Mouse (Mus musculus): ENCODE data around the gene Tgfbr3. TPM values are rescaled to one million over a fixed set of nuclear protein-coding genes. Genes with fewer than 3 reads are reported as not detected.

Gene Tgfbr3
- total RNA-seq (2017): 24.6 to 31.2 TPM (median 27.4 TPM) in 3 replicates

DNA sequence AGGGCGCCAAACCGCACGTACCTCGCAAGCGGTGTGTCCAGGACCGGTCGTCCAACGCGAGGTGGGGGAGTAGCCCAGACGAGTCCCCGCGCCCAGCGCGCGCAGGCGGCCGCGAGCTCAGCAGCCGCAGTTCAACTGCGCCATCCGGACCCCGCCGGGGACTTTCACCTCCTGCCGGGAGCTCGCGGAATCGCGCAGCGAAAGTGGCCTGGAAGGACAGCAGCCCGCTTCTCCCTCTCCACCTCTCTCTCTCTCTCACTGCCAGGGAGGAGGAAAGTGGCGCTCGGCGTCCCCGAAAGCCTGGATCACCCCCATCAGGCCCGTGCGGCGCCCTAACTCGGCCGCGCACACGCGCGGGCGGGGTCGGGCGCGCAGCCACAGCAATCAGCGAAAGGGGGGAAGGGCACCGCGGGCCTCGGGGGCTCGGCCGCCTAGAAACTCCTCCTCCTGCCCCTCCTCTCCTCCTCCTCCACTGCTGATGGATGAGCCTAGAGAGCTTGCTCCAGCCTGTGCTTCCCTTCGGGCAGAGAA is at the start of gene Tgfbr3:
Tgfbr3 (minus strand) TSS at position 396 of the 531 bp plus-strand sequence.
- ATAC-seq (replicated peaks; ENCODE audit: insufficient number of reproducible peaks, low FRiP score, low TSS enrichment, poor library complexity, severe bottlenecking): peak; percentile 23

DNA sequence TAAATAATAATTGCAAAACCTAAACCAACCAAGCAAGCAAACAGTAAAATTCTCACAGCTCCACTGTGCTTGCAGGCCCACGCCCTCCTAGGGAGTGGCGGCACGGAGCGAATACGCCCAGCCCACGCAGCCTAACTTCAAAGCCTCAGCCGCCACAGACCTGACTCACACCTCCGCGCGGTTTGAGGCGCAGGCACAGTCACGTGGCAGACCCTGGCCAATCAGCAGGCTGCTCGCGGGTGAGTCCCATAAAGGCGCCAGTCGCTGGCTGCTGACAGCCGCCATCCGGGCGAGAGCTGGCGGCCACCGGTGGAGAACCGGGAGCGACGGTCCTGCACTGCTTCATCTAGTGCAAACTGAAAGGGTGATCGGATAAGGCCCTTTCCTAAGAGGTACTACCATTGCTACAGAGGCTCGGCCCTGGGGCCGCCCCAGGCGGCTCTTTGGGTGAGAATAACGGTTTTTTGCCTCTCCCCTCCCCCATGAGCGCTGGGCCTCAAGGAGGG is 41.5 kb upstream of the Tgfbr3 start, which contains the start of gene Brdt:
Brdt (plus strand) TSS at position 244 of the 506 bp plus-strand sequence.
- ATAC-seq (replicated peaks; ENCODE audit: insufficient number of reproducible peaks, low FRiP score, low TSS enrichment, poor library complexity, severe bottlenecking): no peak

DNA sequence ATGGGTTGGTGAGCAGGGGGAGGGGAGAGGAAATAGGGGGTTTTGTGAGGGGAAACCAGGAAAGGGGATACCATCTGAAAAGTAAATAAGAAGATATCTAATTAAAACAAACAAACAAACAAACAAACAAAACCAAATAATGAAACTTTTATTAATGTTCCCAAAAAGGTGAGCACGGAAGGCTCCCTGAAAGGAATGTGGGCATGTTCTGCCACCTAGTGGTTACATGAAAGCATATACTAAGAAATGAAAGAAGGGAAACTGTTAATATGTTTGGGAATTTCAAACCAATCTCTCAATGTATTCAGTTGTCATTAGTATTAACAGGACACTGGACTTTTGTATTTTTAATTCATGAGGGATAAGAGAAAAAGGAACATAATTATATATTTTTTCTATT is 31.3 kb upstream of the Tgfbr3 start:
- ATAC-seq (replicated peaks; ENCODE audit: insufficient number of reproducible peaks, low FRiP score, low TSS enrichment, poor library complexity, severe bottlenecking): no peak

DNA sequence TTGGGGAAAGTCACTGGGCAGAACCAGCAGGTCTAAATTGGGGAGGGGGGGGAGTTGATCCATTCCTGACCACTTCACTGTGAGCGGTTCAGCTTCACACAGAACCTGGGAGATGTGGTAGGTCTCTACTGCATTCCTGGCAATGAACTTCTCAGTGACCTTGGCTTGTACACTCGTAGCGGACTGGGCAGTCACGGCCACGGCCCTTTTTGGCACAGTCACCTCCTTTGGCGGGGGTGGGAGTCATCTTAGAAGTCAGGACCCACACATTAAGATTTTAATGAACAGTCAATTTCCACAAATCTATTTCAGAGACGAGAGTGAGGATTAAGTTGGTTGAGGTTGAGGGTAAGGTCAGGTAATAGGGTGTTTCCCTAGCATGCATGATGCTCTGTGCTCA is 27.7 kb upstream of the Tgfbr3 start:
- no peak for ATAC-seq (replicated peaks; ENCODE audit: insufficient number of reproducible peaks, low FRiP score, low TSS enrichment, poor library complexity, severe bottlenecking)

DNA sequence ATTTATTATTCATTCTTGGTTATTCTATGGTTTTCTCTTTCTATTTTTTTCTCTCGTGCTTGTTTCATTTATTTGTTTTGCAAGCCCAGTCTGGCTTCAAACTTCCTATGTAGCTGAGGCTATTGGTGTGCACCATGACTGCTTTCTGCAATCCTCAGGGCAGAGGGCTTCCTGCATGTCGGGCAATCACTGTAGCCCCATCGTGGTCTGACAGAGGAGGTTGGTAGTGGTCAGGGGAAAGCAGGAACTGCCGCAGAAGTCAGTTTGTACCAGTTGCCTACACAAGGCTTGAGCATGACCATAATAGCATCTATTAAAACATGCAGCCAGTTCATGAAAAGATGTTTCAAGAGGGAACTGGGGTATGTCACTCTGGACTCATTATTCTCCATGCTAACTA is 18.0 kb upstream of the Tgfbr3 start:
- no peak for ATAC-seq (replicated peaks; ENCODE audit: insufficient number of reproducible peaks, low FRiP score, low TSS enrichment, poor library complexity, severe bottlenecking)

DNA sequence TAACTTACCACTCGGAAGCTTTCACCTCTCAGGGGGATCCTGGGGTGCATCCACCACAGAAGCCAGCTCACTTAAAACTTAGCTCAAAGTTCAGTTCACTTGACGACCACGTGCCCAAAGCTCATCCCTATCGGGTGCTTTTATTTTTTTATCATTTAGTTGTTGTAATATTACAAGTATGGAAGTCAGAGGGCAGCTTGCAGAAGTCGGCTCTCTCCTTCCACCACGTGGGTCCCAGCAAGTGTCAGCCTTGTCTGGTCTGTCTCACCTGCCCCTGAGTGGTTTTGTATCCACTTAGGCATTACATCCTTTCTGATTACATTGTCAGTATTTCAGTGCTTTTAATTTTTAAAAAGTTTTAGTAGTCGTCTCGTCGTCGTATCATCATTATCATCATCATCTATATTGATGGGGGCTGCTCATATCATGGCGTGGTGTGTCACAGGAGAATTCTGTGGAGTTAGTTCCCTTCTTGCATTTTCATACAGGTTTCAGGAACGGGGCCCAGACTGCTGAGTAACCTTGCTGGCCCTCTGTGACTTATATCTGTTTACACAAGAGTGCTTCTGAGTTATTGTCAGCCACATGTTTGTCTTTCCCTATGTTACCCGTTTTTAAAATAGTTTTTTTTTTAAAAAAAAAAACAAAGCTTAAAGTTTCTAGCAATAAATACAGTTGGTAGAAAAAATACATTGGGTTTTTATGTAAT is 14.8 kb upstream of the Tgfbr3 start:
- no peak for ATAC-seq (replicated peaks; ENCODE audit: insufficient number of reproducible peaks, low FRiP score, low TSS enrichment, poor library complexity, severe bottlenecking)

DNA sequence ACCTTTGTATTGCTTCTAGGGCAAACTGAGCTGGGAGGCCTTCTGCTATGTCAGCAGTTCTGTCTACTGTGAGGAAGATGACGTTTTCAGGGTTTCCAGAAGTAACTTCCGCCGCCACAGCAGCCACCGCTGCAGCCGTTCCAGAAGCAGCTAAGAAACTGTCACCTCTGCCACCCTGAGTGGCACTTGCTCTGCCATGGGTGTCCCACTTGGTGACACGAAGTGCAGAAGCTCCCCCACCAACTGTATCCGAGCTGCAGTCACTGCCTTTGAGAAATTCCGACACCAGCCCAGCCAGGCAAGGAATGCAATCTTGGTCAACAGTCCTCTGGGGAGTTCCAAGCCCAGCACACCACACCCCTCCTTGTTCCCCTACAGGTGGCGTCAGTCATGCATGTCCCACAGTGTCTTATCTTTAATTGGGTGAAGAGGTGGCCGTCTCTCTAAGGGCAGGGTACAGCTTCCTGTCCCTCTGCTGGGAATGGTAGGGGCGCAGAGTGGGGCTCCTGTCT is 14.0 kb upstream of the Tgfbr3 start:
- ATAC-seq (replicated peaks; ENCODE audit: insufficient number of reproducible peaks, low FRiP score, low TSS enrichment, poor library complexity, severe bottlenecking): no peak

DNA sequence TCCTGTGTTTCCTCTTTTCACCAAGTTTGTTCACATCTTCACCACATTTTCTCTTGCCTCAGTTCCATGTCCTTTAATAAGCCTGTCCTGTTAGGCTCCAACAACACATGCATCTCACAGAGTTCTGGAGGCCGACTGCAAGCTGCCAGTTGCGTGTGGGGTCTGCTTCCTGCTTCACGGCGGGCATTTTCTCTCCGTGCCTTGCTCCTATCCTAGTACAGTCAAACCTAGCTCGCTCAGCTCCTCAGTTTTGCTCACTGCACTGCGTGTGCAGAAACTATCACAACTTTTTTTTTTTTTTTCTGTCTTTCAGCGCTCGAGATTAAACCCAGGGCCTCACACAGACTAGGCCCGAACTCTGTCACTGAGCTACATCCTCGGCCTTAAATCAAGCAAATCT is 9.4 kb upstream of the Tgfbr3 start:
- no peak for ATAC-seq (replicated peaks; ENCODE audit: insufficient number of reproducible peaks, low FRiP score, low TSS enrichment, poor library complexity, severe bottlenecking)

DNA sequence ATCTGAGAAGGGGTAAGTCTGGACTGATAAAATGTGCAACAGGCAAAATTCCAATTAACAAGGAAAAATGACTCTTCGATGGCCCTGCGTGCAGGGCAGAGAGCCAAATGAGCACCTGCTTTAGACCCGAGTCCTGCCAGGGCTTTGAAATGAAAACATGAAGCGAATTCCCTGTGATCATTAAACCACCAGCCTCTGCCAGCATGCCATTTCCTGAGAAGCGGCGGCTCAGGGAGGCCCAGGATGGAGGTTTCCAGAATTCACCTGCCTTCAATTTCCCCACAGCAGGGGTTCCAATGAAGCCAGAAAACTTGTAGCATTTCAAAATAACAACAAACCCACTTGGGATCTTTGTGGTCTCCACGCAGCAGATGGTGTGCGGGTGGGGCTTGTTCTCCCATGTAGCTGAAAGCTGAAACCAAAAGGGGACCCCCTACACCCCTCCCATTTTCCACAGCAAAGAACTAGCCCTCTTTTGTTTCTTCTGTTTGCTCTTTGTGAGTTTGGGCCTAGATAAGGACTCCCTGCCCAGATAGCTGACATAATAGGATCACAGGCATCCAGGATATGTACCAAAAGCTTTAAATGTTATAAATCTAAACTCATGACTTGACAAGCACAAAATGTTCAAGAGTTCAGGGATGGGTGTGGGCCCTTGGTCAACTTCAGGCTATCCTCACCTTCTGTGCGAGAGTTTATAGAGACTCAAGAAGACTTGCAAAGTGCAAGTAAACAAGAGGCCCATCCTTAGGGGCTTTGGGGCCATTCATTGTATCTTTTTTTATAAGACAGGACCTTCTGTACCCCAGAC is 7.3 kb upstream of the Tgfbr3 start:
- ATAC-seq (replicated peaks; ENCODE audit: insufficient number of reproducible peaks, low FRiP score, low TSS enrichment, poor library complexity, severe bottlenecking): no peak

DNA sequence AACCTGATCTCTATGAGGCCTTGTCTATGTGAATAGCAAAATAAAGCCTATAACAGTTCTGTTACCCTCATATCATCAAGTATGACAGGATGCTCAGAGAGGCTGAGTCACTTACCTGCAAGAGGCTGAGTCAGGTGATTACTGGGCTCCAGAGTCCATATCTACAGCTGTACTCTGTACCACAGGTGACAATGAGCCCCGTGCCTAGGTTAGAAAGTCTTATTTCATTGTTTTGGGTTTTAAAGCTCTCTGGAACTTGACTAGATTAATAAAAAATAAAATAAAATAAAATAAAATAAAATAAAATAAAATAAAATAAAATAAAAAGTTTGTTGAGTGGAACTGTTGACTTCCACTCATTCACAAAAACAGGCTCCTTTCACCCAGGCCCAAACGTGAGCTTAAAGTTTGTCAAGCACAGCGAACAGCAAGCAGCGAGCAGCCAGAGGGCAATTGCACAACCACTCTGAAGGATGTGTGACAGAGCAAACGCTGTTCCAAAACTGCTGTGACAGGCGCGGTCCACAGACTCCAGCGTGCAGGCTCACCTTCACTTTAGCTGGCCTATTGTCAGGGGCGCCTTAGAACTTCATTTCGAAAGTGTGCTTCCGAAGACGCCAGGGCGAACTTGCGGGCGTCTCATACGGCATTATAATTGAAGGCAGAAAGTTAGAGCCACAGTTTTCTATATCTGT is 6.5 kb upstream of the Tgfbr3 start:
- no peak for ATAC-seq (replicated peaks; ENCODE audit: insufficient number of reproducible peaks, low FRiP score, low TSS enrichment, poor library complexity, severe bottlenecking)

DNA sequence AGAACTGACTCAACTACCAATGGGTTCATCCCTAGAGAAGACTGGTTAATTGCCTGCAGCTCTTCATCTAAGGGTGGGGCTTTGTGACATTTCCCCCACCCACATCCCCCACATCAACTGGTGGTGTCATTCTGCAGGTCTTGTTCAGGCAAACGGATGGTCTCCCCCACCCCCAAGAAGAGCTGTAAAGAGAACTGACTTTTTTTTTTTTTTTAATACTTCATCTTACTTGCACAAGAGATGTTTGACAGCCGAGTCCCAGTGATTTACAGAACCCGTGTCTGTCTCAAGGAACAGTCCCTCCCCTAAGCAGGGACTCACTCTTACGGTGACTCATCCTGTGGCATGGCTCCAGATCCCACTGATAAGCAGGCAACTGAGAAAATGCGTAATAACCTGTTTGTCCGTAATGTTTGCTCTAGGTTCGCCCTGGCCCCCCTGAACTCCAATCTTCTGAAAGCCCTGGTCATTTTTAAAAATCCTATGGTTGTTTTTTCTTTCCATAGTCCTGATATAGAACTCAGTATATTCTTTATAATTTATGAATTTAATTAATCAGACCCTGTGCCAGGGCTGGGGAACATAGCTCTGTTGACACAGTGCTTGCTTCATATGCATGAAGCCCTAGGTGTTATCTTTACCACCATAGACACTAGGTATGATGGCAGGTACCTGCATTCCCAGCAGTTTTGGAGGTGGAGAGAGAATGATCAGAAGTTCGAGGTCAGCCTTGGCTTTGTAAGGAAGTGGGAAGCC is 5.8 kb upstream of the Tgfbr3 start:
- no peak for ATAC-seq (replicated peaks; ENCODE audit: insufficient number of reproducible peaks, low FRiP score, low TSS enrichment, poor library complexity, severe bottlenecking)

DNA sequence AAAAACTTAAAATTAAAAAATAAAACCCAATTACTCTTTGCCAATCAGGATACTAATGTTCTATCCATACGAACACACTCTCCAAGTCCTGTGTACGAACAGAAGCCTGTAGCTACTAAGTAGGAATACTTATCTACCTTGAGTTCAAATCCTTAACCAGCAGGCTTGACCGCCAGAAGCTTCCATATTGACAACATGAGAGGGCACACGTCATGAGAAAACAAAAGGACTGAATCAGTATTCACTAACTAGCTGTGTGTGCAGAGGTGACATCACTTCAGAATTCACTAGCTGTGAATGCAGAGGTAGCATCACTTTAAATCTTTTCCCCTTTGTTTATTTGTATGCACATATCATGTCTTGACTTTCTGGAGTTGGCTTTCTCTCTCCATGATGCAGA is 4.6 kb upstream of the Tgfbr3 start:
- ATAC-seq (replicated peaks; ENCODE audit: insufficient number of reproducible peaks, low FRiP score, low TSS enrichment, poor library complexity, severe bottlenecking): no peak

DNA sequence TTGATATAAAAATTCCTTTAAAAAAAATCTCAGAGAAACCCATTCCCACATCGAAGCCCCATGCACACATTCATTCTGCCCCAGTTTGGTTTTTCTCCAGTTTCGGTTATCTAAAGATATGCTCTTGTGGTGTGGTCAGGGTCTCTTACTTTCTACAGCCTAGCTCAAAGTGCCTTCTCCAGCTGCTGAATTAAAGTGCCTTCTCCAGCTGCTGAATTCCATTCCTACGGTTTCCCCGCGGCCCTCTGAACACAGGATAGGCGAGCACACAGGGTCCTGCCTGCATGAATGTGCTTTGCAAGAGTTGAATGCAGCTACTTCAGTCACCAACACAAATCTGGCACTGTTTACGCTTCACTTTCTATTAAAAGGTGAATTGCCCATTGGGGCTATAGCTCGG is 557 bp upstream of the Tgfbr3 start:
- ATAC-seq (replicated peaks; ENCODE audit: insufficient number of reproducible peaks, low FRiP score, low TSS enrichment, poor library complexity, severe bottlenecking): no peak

DNA sequence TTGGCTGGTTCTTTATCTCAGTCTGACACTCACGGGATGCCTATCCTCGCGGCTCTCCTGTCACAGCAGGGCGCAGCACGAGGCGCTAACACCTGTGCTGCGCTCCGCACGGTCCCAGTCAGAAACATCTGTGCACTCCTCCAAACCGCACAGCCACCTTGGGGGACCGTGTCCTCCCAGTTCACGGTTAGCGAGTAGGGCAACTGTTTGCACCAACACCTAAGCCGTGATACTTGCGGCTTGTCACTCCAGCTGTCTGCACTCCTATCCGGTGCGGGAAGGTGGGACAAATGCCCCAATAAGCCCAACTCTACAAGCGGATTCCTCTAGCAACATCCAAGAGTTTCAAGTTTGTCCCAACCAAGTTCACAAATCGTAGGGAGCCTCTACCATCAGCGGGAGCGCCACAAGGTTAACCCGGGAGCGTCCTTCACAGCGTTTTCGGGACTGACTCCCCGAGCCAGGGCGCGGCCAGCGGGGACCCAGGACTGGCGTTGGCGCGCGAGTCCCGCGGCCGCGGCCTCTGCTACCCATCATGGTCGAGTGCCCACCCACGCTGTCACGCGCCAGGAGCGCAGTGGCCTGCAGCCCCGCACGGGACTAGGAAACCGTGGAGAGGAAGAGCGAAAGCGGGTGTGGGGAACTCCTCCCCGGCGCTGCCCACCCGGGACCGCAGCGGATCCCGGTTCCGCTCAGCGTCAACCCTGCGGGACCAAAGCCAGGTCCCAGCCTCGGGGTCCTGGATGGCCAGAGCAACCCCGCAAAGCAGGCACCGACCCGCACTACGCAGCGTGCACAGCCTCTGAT is 799 bp downstream of the Tgfbr3 start:
- 0 out of 2 replicates have a peak, but pooled peaks have one; percentile 4 for ATAC-seq (replicated peaks; ENCODE audit: insufficient number of reproducible peaks, low FRiP score, low TSS enrichment, poor library complexity, severe bottlenecking)

DNA sequence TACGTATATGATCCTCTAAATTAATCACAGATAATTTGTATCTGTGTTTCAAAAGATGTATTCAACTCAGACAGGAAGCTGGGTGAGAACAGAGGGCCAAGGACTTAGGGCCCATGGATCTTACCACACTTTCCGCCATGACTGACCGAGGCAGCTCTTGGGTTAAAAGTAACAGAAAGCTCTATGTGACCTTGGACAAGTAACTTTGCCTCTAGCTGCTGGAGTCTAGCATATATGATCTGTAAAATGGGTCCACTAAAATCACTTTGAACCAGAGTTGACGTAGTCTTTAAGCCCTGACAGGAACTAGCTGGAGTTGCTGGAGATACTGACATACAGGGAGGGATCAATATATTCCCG is 1.5 kb downstream of the Tgfbr3 start:
- no peak for ATAC-seq (replicated peaks; ENCODE audit: insufficient number of reproducible peaks, low FRiP score, low TSS enrichment, poor library complexity, severe bottlenecking)

DNA sequence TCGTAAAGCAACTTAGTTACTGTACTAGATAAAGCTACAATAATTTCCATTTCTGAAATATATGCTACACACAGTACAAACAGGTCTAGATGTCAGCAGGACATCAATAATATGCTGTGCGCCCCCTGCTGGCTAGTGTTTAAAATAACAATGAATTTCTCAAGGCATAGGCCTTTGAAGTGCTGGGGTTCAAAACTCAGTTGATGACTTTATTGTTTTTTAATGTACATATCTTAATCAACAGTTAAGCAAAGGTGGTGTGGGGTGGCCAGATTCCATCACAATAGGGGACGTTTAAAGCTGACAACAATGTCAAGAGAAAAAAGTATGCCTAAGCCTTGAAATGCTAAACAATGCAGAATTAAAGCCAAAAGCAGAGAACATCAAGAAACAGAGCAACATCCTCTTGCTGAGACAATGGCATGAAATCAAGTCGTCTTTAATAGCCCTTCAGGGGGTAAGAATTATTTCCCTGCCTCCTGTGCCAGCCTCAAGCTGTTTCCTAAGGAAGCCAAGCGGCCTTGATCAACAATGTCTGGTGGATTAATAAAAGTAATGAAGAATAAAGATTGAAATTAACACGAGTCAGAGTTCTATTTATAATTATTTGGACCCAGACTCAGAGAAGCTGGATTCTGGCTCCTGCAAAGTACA is 2.0 kb downstream of the Tgfbr3 start:
- peak; percentile 57 for ATAC-seq (replicated peaks; ENCODE audit: insufficient number of reproducible peaks, low FRiP score, low TSS enrichment, poor library complexity, severe bottlenecking)

DNA sequence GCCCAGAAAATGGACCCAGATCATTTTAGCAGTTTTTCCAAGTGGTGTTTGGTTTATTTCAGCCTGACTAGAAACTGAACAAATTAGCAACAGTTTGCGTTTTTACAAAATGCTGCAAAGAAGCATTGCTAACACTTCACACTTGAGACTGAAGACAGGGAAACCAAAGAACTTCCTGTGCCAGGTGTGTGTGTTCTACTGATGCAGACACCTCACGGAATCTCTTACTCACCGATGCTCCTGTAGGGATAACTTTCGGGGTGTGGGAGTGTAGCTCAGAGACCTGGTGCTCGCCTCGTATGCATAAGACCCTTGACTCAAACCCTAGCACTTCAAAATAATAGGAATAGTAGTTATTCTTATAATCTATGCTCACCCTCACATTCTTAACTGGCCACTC is 3.9 kb downstream of the Tgfbr3 start:
- no peak for ATAC-seq (replicated peaks; ENCODE audit: insufficient number of reproducible peaks, low FRiP score, low TSS enrichment, poor library complexity, severe bottlenecking)

Measured in monocyte, adult 5-6 weeks (primary cell).